Mouse (Mus musculus): Measurements from ENCODE around the gene Crip1. TPM values are rescaled to one million over a fixed set of nuclear protein-coding genes. Genes with fewer than 3 reads are reported as not detected.
"Not testable (repeated sequence)": the region's sequence is repeated elsewhere in the genome, so short reads cannot be mapped to it uniquely, and the experiment has no call there.

The Crip1 gene
- total RNA-seq, 1 experiment from 2014 or later = 28.9 TPM

GRCm38 (mm10) chr12:113185442-113186291 lies 39.6 kb downstream of the Crip1 start, which contains the start of gene Tmem121:
Gene Tmem121 (plus strand): TSS chr12:113185930.
- peak; percentile 55 for DNase-seq

GRCm38 (mm10) chr12:113186326-113187010 lies 40.4 kb downstream of the Crip1 start:
- no peak for DNase-seq

GRCm38 (mm10) chr12:113187011-113187375 lies 40.9 kb downstream of the Crip1 start:
- no peak for DNase-seq

- DNase-seq = peak; percentile 86
Measured at GRCm38 (mm10) chr12:113187584-113188295, 41.6 kb downstream of the Crip1 start.

- DNase-seq = no peak
Measured at GRCm38 (mm10) chr12:113188349-113189055, 42.4 kb downstream of the Crip1 start.

- no peak for DNase-seq
Measured at GRCm38 (mm10) chr12:113193423-113193822, 47.3 kb downstream of the Crip1 start.

- not testable (repeated sequence) for DNase-seq
Measured at GRCm38 (mm10) chr12:113199132-113199531, 53.0 kb downstream of the Crip1 start.

GRCm38 (mm10) chr12:113201301-113201700 lies 55.2 kb downstream of the Crip1 start:
- DNase-seq = peak; percentile 50

- DNase-seq = no peak
Measured at GRCm38 (mm10) chr12:113202008-113202407, 55.9 kb downstream of the Crip1 start.

Other genes with a start within 250 kb of the Crip1 start
- 7.6 and 8.4 TPM in 2 replicates for gene Jag2, start 216.5 kb upstream of the Crip1 start, total RNA-seq (2021)
- 26.6 and 40.7 TPM in 2 replicates for gene Nudt14, start 204.2 kb upstream of the Crip1 start, total RNA-seq (2021)
- gene Btbd6, start 169.8 kb upstream of the Crip1 start, total RNA-seq (2021) = 21.7 and 26.8 TPM in 2 replicates
- 65.9 and 68.8 TPM in 2 replicates for gene Brf1, start 145.6 kb upstream of the Crip1 start, total RNA-seq (2021)
- gene Pacs2, start 131.8 kb upstream of the Crip1 start, total RNA-seq (2021) = 45.6 and 55.5 TPM in 2 replicates
- gene Tex22, start 71.8 kb upstream of the Crip1 start, total RNA-seq (2021) = 0.67 TPM in 1 of 2 replicates, not detected in the other
- gene Mta1, start 48.0 kb upstream of the Crip1 start, total RNA-seq (2021) = 104 and 109 TPM in 2 replicates
- gene Crip2, start 6.1 kb upstream of the Crip1 start, total RNA-seq (2021) = 65.9 and 69.0 TPM in 2 replicates
- gene Tedc1, start 10.1 kb downstream of the Crip1 start, total RNA-seq (2021) = 1.4 and 2.5 TPM in 2 replicates
- 4.1 and 4.3 TPM in 2 replicates for gene Tmem121, start 39.6 kb downstream of the Crip1 start, total RNA-seq (2021)

Data from adrenal gland, postnatal 25 days (tissue).